Mouse (Mus musculus): Measurements from ENCODE around the gene Arpc1a. TPM values are rescaled to one million over a fixed set of nuclear protein-coding genes. Genes with fewer than 3 reads are reported as not detected.
A peak's percentile ranks its signal among the peaks of the same experiment; 100 is the strongest.

Arpc1a gene
- polyA plus RNA-seq, 1 experiment: 221 TPM

GRCm38 (mm10) chr5:145110401-145110800 lies 26.8 kb downstream of the Arpc1a start:
- no peak overlapping the region for H3K27ac ChIP-seq (ENCODE audit: insufficient read depth, low read length)
- H3K4me3 ChIP-seq (replicated peaks; ENCODE audit: insufficient read depth, low read depth, low read length): no peak overlapping the region
- 90% methylated on average over 6 of the region's 6 CpGs for WGBS
- DNase-seq: no peak
- TF ChIP-seq POLR2A (IDR thresholded peaks at IDR 0.05; ENCODE audit: borderline replicate concordance, insufficient read depth, low read length) (no peak), CTCF (IDR thresholded peaks at IDR 0.05; ENCODE audit: borderline replicate concordance, insufficient read depth, low read depth, low read length) (no peak)
- H3K4me1 ChIP-seq (ENCODE audit: control insufficient read depth, insufficient read depth, low read length): no peaks in the 10 kb centered on the region
- no peaks in the 10 kb centered on the region for H3K27me3 ChIP-seq (ENCODE audit: control insufficient read depth, insufficient read depth, low read length)

- WGBS: 75% methylated on average over 8 of the region's 8 CpGs
- H3K4me3 ChIP-seq (replicated peaks; ENCODE audit: insufficient read depth, low read depth, low read length): no peak overlapping the region
- no peak for TF ChIP-seq POLR2A (IDR thresholded peaks at IDR 0.05; ENCODE audit: borderline replicate concordance, insufficient read depth, low read length)
- no peak for TF ChIP-seq CTCF (IDR thresholded peaks at IDR 0.05; ENCODE audit: borderline replicate concordance, insufficient read depth, low read depth, low read length)
These were observed 28.9 kb downstream of the Arpc1a start for GRCm38 (mm10) chr5:145112566-145112965.

GRCm38 (mm10) chr5:145113416-145113815 lies 29.8 kb downstream of the Arpc1a start:
- DNase-seq: no peak
- 50% methylated on average over 2 of the region's 2 CpGs for WGBS
- no peak overlapping the region for H3K4me3 ChIP-seq (replicated peaks; ENCODE audit: insufficient read depth, low read depth, low read length)

More at GRCm38 (mm10) chr5:145112566-145112965, 28.9 kb downstream of the Arpc1a start:
- no peak for DNase-seq
- H3K27me3 ChIP-seq (ENCODE audit: control insufficient read depth, insufficient read depth, low read length): no peaks in the 10 kb centered on the region
- no peaks in the 10 kb centered on the region for H3K4me1 ChIP-seq (ENCODE audit: control insufficient read depth, insufficient read depth, low read length)
- no peak overlapping the region for H3K27ac ChIP-seq (ENCODE audit: insufficient read depth, low read length)

GRCm38 (mm10) chr5:145114071-145114605 lies 30.5 kb downstream of the Arpc1a start, which contains the start of gene Arpc1b:
Arpc1b (plus strand) TSS chr5:145114215.
- no peak for DNase-seq
- 2% methylated on average over 53 of the region's 53 CpGs for WGBS
- Histone ChIP-seq H3K27ac (ENCODE audit: insufficient read depth, low read length) (no peak within 1 kb of the TSS), H3K4me3 (replicated peaks; ENCODE audit: insufficient read depth, low read depth, low read length) (peak within 1 kb of the TSS; percentile 24), H3K4me1 (ENCODE audit: control insufficient read depth, insufficient read depth, low read length) (no peaks in the 10 kb centered on the region), H3K27me3 (ENCODE audit: control insufficient read depth, insufficient read depth, low read length) (no peaks in the 10 kb centered on the region)
- TF ChIP-seq CTCF (IDR thresholded peaks at IDR 0.05; ENCODE audit: borderline replicate concordance, insufficient read depth, low read depth, low read length) (no peak), POLR2A (IDR thresholded peaks at IDR 0.05; ENCODE audit: borderline replicate concordance, insufficient read depth, low read length) (no peak)

More at GRCm38 (mm10) chr5:145113416-145113815, 29.8 kb downstream of the Arpc1a start:
- TF ChIP-seq POLR2A (IDR thresholded peaks at IDR 0.05; ENCODE audit: borderline replicate concordance, insufficient read depth, low read length) (no peak), CTCF (IDR thresholded peaks at IDR 0.05; ENCODE audit: borderline replicate concordance, insufficient read depth, low read depth, low read length) (no peak)
- H3K27ac ChIP-seq (ENCODE audit: insufficient read depth, low read length): no peak overlapping the region
- H3K27me3 ChIP-seq (ENCODE audit: control insufficient read depth, insufficient read depth, low read length): no peaks in the 10 kb centered on the region
- no peaks in the 10 kb centered on the region for H3K4me1 ChIP-seq (ENCODE audit: control insufficient read depth, insufficient read depth, low read length)

- Histone ChIP-seq H3K27me3 (ENCODE audit: control insufficient read depth, insufficient read depth, low read length) (no peaks in the 10 kb centered on the region), H3K4me3 (replicated peaks; ENCODE audit: insufficient read depth, low read depth, low read length) (peak overlapping the region; percentile 24), H3K4me1 (ENCODE audit: control insufficient read depth, insufficient read depth, low read length) (no peaks in the 10 kb centered on the region), H3K27ac (ENCODE audit: insufficient read depth, low read length) (no peak overlapping the region)
- 16% methylated on average over 35 of the region's 40 CpGs for WGBS
- TF ChIP-seq CTCF (IDR thresholded peaks at IDR 0.05; ENCODE audit: borderline replicate concordance, insufficient read depth, low read depth, low read length) (no peak), POLR2A (IDR thresholded peaks at IDR 0.05; ENCODE audit: borderline replicate concordance, insufficient read depth, low read length) (no peak)
- DNase-seq: peak in 1 of 2 experiments; percentile 30
These were observed 31.2 kb downstream of the Arpc1a start for GRCm38 (mm10) chr5:145114606-145115473.

- 95% methylated on average over 5 of the region's 5 CpGs for WGBS
- Histone ChIP-seq H3K27me3 (ENCODE audit: control insufficient read depth, insufficient read depth, low read length) (no peaks in the 10 kb centered on the region), H3K4me1 (ENCODE audit: control insufficient read depth, insufficient read depth, low read length) (no peaks in the 10 kb centered on the region), H3K27ac (ENCODE audit: insufficient read depth, low read length) (no peak overlapping the region), H3K4me3 (replicated peaks; ENCODE audit: insufficient read depth, low read depth, low read length) (no peak overlapping the region)
- no peak for DNase-seq
- TF ChIP-seq POLR2A (IDR thresholded peaks at IDR 0.05; ENCODE audit: borderline replicate concordance, insufficient read depth, low read length) (no peak), CTCF (IDR thresholded peaks at IDR 0.05; ENCODE audit: borderline replicate concordance, insufficient read depth, low read depth, low read length) (no peak)
These were observed 32.1 kb downstream of the Arpc1a start for GRCm38 (mm10) chr5:145115736-145116135.

GRCm38 (mm10) chr5:145116316-145116715 lies 32.7 kb downstream of the Arpc1a start:
- WGBS: 33% methylated on average over 4 of the region's 4 CpGs
- no peak for DNase-seq
- no peak overlapping the region for H3K4me3 ChIP-seq (replicated peaks; ENCODE audit: insufficient read depth, low read depth, low read length)
- no peaks in the 10 kb centered on the region for H3K27me3 ChIP-seq (ENCODE audit: control insufficient read depth, insufficient read depth, low read length)
- TF ChIP-seq POLR2A (IDR thresholded peaks at IDR 0.05; ENCODE audit: borderline replicate concordance, insufficient read depth, low read length) (no peak), CTCF (IDR thresholded peaks at IDR 0.05; ENCODE audit: borderline replicate concordance, insufficient read depth, low read depth, low read length) (no peak)
- H3K27ac ChIP-seq (ENCODE audit: insufficient read depth, low read length): no peak overlapping the region
- no peaks in the 10 kb centered on the region for H3K4me1 ChIP-seq (ENCODE audit: control insufficient read depth, insufficient read depth, low read length)

Data from cerebellum, adult 2 months (tissue).